Comparison of ENCODE assay signal across 8 mouse cellular contexts in genomic region chr7:98361662-98362061, GRCm38 (mm10). TPM values are rescaled to one million over a fixed set of nuclear protein-coding genes. Genes with fewer than 3 reads are reported as not detected.
DNase-seq lines count a peak whose midpoint lies in the region; ATAC-seq and TF ChIP-seq lines count a peak whose summit lies in the region.

No protein-coding gene starts in this region.

- peak overlapping the region; percentile 82 for H3K4me3 ChIP-seq in heart, embryonic 12.5 days
- H3K4me3 ChIP-seq in E14TG2a.4 (replicated peaks; ENCODE audit: low read length) = peak overlapping the region; percentile 92
- peak overlapping the region; percentile 86 for H3K4me3 ChIP-seq in hindbrain, embryonic 10.5 days
- H3K4me3 ChIP-seq in liver, postnatal 0 days (ENCODE audit: low read depth, low read length) = peak overlapping the region; percentile 67; the same call in 1 of the 2 replicates

- no peak for DNase-seq in heart, postnatal 4 days
- no peak for DNase-seq in hindbrain, embryonic 10.5 days (ENCODE audit: low spot score)
- DNase-seq in liver, postnatal 0 days = no peak
- DNase-seq in ovary, postnatal 14 days (ENCODE audit: low spot score) = no peak
- DNase-seq in thymus, postnatal 36 days = no peak
- DNase-seq in adrenal gland, postnatal 36 days = no peak

- no peaks in the 10 kb centered on the region for H3K36me3 ChIP-seq in heart, embryonic 12.5 days
- H3K36me3 ChIP-seq in E14TG2a.4 (ENCODE audit: insufficient read depth, low read length) = peaks cover 13% of the 10 kb centered on the region; the same call in 1 of the 2 replicates
- H3K36me3 ChIP-seq in hindbrain, embryonic 10.5 days = no peaks in the 10 kb centered on the region
- no peaks in the 10 kb centered on the region for H3K36me3 ChIP-seq in liver, postnatal 0 days (replicated peaks; ENCODE audit: insufficient read depth, low read length)

- H3K4me1 ChIP-seq in heart, embryonic 12.5 days (replicated peaks) = peaks cover 26% of the 10 kb centered on the region
- peaks cover 39% of the 10 kb centered on the region for H3K4me1 ChIP-seq in E14TG2a.4 (replicated peaks; ENCODE audit: low read depth, low read length)
- H3K4me1 ChIP-seq in hindbrain, embryonic 10.5 days (replicated peaks) = peaks cover 50% of the 10 kb centered on the region
- H3K4me1 ChIP-seq in liver, postnatal 0 days (ENCODE audit: insufficient read depth) = peaks cover 13% of the 10 kb centered on the region

- H3K27me3 ChIP-seq in heart, embryonic 12.5 days (replicated peaks) = no peaks in the 10 kb centered on the region
- peaks cover 16% of the 10 kb centered on the region for H3K27me3 ChIP-seq in E14TG2a.4 (ENCODE audit: insufficient read depth, low read length)
- H3K27me3 ChIP-seq in hindbrain, embryonic 10.5 days (ENCODE audit: insufficient read depth, poor library complexity, severe bottlenecking) = 0 out of 2 replicates have a peak, but pooled peaks cover 3% of the 10 kb centered on the region
- H3K27me3 ChIP-seq in liver, postnatal 0 days (ENCODE audit: insufficient read depth, low read length) = peaks cover 14% of the 10 kb centered on the region

- 23% methylated on average over 2 of the region's 2 CpGs for WGBS in heart, embryonic 12.5 days
- 57% methylated on average over 2 of the region's 2 CpGs for WGBS in hindbrain, embryonic 10.5 days
- WGBS in liver, postnatal 0 days (ENCODE audit: insufficient replicate concordance) = 23% methylated on average over 2 of the region's 2 CpGs

- H3K9me3 ChIP-seq in heart, embryonic 12.5 days (replicated peaks) = peaks cover 4% of the 10 kb centered on the region; the same call in 1 of the 2 replicates
- H3K9me3 ChIP-seq in E14TG2a.4 (ENCODE audit: low read length) = peaks cover 34% of the 10 kb centered on the region
- no peaks in the 10 kb centered on the region for H3K9me3 ChIP-seq in hindbrain, embryonic 10.5 days
- peaks cover 3% of the 10 kb centered on the region; the same call in 1 of the 2 replicates for H3K9me3 ChIP-seq in liver, postnatal 0 days (ENCODE audit: low read length)

- H3K27ac ChIP-seq in heart, embryonic 12.5 days (ENCODE audit: poor library complexity, severe bottlenecking) = peak overlapping the region; percentile 69
- peak overlapping the region; percentile 95 for H3K27ac ChIP-seq in hindbrain, embryonic 10.5 days
- peak overlapping the region; percentile 88 for H3K27ac ChIP-seq in liver, postnatal 0 days (ENCODE audit: low read depth)

- no peak for ATAC-seq in heart, embryonic 12.5 days (ENCODE audit: insufficient number of reproducible peaks, low FRiP score)
- no peak for ATAC-seq in liver, postnatal 0 days

- peak overlapping the region; percentile 47; the same call in 1 of the 2 replicates for H3K9ac ChIP-seq in heart, embryonic 12.5 days
- H3K9ac ChIP-seq in liver, postnatal 0 days (replicated peaks) = peak overlapping the region; percentile 72; the same call in 1 of the 2 replicates

- peak overlapping the region; percentile 86 for H3K4me2 ChIP-seq in heart, embryonic 12.5 days
- peak overlapping the region; percentile 86 for H3K4me2 ChIP-seq in liver, postnatal 0 days (ENCODE audit: low read depth, low read length)

- no peak for TF ChIP-seq EP300 in liver, postnatal 0 days (IDR thresholded peaks at IDR 0.05; ENCODE audit: low read depth)

- no peak for TF ChIP-seq CTCF in E14TG2a.4 (conservative IDR thresholded peaks at IDR 0.05; ENCODE audit: low read length)
- no peak for TF ChIP-seq CTCF in liver, postnatal 0 days (IDR thresholded peaks at IDR 0.05; ENCODE audit: low read depth)

RNA-seq across cellular contexts. Expression of gene Tsku, which starts 0.5 kb away (rescaled TPM):
- polyA plus RNA-seq in heart, embryonic 12.5 days (2016; fragmentation: Nextera tagmentation; extraction: Ambion mirVana) = 6.3 and 7.0 TPM in 2 replicates
- total RNA-seq in heart, postnatal 4 days (2021) = 1 to 10 TPM; 8.7 to 9.2 TPM
- polyA plus RNA-seq in hindbrain, embryonic 10.5 days (2016; fragmentation: Nextera tagmentation; extraction: Ambion mirVana) = 8.1 and 10.2 TPM in 2 replicates
- 8.3 and 18.9 TPM in 2 replicates for polyA plus RNA-seq in liver, postnatal 0 days (2015; fragmentation: Nextera tagmentation; extraction: Ambion mirVana)
- total RNA-seq in adrenal gland, postnatal 36 days (2021) = 10 to 100 TPM; 19.8 to 23.4 TPM

RNA-seq across cellular contexts. Expression of gene Acer3, which starts 40.7 kb away (rescaled TPM):
- polyA plus RNA-seq in heart, embryonic 12.5 days (2016; fragmentation: Nextera tagmentation; extraction: Ambion mirVana) = 22.9 and 23.2 TPM in 2 replicates
- 10 to 100 TPM; 18.0 to 22.0 TPM for total RNA-seq in heart, postnatal 4 days (2021)
- polyA plus RNA-seq in hindbrain, embryonic 10.5 days (2016; fragmentation: Nextera tagmentation; extraction: Ambion mirVana) = 18.5 and 22.2 TPM in 2 replicates
- 18.7 and 19.4 TPM in 2 replicates for polyA plus RNA-seq in liver, postnatal 0 days (2015; fragmentation: Nextera tagmentation; extraction: Ambion mirVana)
- 10 to 100 TPM; 12.9 to 17.3 TPM for total RNA-seq in adrenal gland, postnatal 36 days (2021)
